Mouse (Mus musculus) midbrain, postnatal 0 days (tissue): ENCODE measurements around the gene Hk1. TPM values are rescaled to one million over a fixed set of nuclear protein-coding genes. Genes with fewer than 3 reads are reported as not detected.

ENCODE experiments used
- ATAC-seq: fragments of 200-750 bp; cut with Nextera tagmentation; 2 replicates; pipeline ENCODE4 v1.8.0; 2017; ENCODE audit warnings: moderate number of reproducible peaks, mild to moderate bottlenecking, moderate TSS enrichment, moderate library complexity; ENCODE audit not compliant: low FRiP score
- DNase-seq: peaks from one replicate; pipeline ENCODE4 v3.0.0-alpha.2; 2015; ENCODE audit warnings: low spot score
- H3K27ac ChIP-seq: fragments of 300-500 bp; sonication (generic); 2 replicates; pipeline ENCODE4 v1.5.1; 2014; ENCODE audit warnings: low read depth, mild to moderate bottlenecking, low read length, mixed read lengths
- H3K27me3 ChIP-seq: fragments of 300-500 bp; sonication (generic); 2 replicates; pipeline ENCODE4 v1.6.1; 2014; ENCODE audit warnings: low read length, control low read depth, mixed read lengths; ENCODE audit not compliant: insufficient read depth
- H3K36me3 ChIP-seq: fragments of 300-500 bp; sonication (generic); 2 replicates; pipeline ENCODE4 v1.6.1; 2014; ENCODE audit warnings: low read length, control low read depth, mixed read lengths; ENCODE audit not compliant: insufficient read depth
- H3K4me1 ChIP-seq: fragments of 300-500 bp; sonication (generic); 2 replicates; pipeline ENCODE4 v1.6.1; 2014; ENCODE audit warnings: mild to moderate bottlenecking, control low read depth, antibody characterized with exemption, low read length, mixed read lengths; ENCODE audit not compliant: insufficient read depth
- H3K4me2 ChIP-seq: fragments of 300-500 bp; sonication (generic); 2 replicates; pipeline ENCODE4 v1.6.1; 2014; ENCODE audit warnings: low read depth, mild to moderate bottlenecking, low read length, mixed read lengths; ENCODE audit not compliant: poor library complexity, severe bottlenecking
- H3K4me3 ChIP-seq: fragments of 300-500 bp; sonication (generic); 2 replicates; pipeline ENCODE4 v1.5.1; 2014; ENCODE audit warnings: low read depth, mild to moderate bottlenecking, low read length, moderate library complexity
- H3K9ac ChIP-seq: fragments of 300-500 bp; sonication (generic); replicated peaks from 2 replicates; pipeline ENCODE4 v1.6.1; 2014; ENCODE audit warnings: mild to moderate bottlenecking, low read length, moderate library complexity, mixed read lengths; ENCODE audit not compliant: poor library complexity, severe bottlenecking
- H3K9me3 ChIP-seq: fragments of 300-500 bp; sonication (generic); 2 replicates; pipeline ENCODE4 v1.6.1; 2016; ENCODE audit warnings: low read length, control low read depth
- CTCF ChIP-seq: IDR thresholded peaks from 2 replicates; pipeline ENCODE4 v1.5.1; 2016; ENCODE audit warnings: antibody characterized with exemption, mild to moderate bottlenecking
- WGBS: fragments of 180-500 bp; shearing (Covaris S2); extraction: QIAGEN DNeasy Blood & Tissue Kit; methylation state at CpG from one replicate; pipeline ENCODE4 v1.1.7; 2014; 5-methylcytosine and 5-hydroxymethylcytosine counted together
- polyA plus RNA-seq: library from polyadenylated mRNA; unstranded; fragments of >200 nt; fragmentation: Nextera tagmentation; extraction: Ambion mirVana; gene quantifications from 2 replicates; pipeline ENCODE4 v1.2.1, GENCODE M21; 2015
- total RNA-seq: library from RNA; depleted of rRNA; stranded (reverse); fragments of >200 nt; gene quantifications from 2 replicates; pipeline ENCODE4 v1.2.3, GENCODE M21; 2014

The Hk1 gene
- total and polyA plus RNA-seq, 2 experiments from 2014 or later = 103 to 157 TPM

DNA sequence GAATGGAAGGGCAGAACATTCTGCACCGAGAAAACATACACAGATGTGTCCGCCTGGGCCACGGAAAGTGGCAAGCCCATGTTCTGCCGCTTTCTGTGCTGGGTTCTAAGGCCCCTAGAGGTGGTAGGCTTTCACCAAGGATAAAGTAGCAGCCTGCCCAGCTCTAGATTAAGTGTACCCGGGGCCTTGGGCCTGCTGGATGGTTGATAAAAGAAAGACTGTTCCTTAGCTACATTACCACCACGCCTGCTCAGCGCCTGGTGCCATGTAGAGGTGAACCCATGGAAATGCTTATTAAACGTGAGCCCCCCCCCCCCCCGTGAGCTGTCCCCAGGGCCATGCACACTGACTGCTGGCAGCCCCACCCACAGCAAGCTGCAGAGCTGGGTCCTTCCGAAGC lies 142.5 kb downstream of the Hk1 start:
- no peak overlapping the region for H3K27ac ChIP-seq
- no peaks in the 10 kb centered on the region for H3K9me3 ChIP-seq
- no peaks in the 10 kb centered on the region for H3K36me3 ChIP-seq
- H3K27me3 ChIP-seq = no peaks in the 10 kb centered on the region
- no peaks in the 10 kb centered on the region for H3K4me1 ChIP-seq
- WGBS = 84% methylated on average over 10 of the region's 10 CpGs
- H3K4me2 ChIP-seq = no peak overlapping the region
- DNase-seq = no peak
- TF ChIP-seq CTCF = no peak
- H3K4me3 ChIP-seq = no peak overlapping the region
- no peak overlapping the region for H3K9ac ChIP-seq
- ATAC-seq = no peak

DNA sequence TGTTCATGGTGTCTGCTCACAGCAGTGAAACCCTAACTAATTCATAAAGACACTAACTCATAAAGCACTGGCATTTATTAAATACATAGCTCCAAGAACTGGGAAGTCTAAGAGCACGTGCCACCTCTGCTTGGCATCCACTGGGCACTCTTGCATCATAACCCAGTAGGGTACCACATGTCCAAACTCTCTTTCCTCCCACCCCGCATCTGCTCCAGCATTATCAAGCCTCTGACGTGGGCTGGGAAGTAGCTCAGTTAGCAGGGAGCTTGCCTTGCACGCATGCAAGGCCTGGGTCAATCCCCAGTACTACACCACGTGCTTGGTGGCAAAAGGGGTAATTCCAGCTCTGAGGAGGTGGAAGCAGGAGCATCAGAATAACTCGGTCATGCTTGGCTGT lies 143.5 kb downstream of the Hk1 start:
- no peak for ATAC-seq
- Histone ChIP-seq H3K9me3 (no peaks in the 10 kb centered on the region), H3K4me1 (no peaks in the 10 kb centered on the region), H3K27ac (no peak overlapping the region), H3K27me3 (no peaks in the 10 kb centered on the region), H3K36me3 (no peaks in the 10 kb centered on the region), H3K4me3 (no peak overlapping the region), H3K4me2 (no peak overlapping the region), H3K9ac (no peak overlapping the region)
- no peak for TF ChIP-seq CTCF
- no peak for DNase-seq
- WGBS = 82% methylated on average over 6 of the region's 6 CpGs

DNA sequence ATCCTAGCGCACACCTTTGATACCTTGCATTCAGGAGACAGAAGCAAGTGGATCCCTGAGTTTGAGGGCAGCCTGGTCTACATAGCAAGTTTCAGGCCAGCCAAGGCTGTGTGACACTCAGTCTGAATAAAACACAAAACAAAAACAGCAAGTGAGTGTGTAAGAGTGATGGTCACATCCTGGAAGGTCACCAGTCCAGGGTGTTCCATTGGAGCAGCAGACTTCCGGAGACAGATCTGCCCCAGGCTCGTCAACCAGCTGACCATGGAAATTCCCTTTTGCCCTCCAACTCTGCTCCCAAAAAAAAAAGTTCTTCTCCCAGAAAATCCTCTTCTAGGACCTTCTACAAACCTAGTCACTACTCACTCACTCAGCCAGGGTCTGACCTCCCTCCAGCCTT lies 147.9 kb downstream of the Hk1 start:
- H3K36me3 ChIP-seq = no peaks in the 10 kb centered on the region
- TF ChIP-seq CTCF = no peak
- no peak overlapping the region for H3K9ac ChIP-seq
- peaks cover 3% of the 10 kb centered on the region; the same call in 1 of the 2 replicates for H3K27me3 ChIP-seq
- H3K4me1 ChIP-seq = peaks cover 6% of the 10 kb centered on the region; the same call in 1 of the 2 replicates
- ATAC-seq (no peak), DNase-seq (no peak)
- H3K9me3 ChIP-seq = no peaks in the 10 kb centered on the region
- H3K4me2 ChIP-seq = no peak overlapping the region
- no peak overlapping the region for H3K27ac ChIP-seq
- H3K4me3 ChIP-seq = no peak overlapping the region
- WGBS = 86% methylated on average over 3 of the region's 3 CpGs

DNA sequence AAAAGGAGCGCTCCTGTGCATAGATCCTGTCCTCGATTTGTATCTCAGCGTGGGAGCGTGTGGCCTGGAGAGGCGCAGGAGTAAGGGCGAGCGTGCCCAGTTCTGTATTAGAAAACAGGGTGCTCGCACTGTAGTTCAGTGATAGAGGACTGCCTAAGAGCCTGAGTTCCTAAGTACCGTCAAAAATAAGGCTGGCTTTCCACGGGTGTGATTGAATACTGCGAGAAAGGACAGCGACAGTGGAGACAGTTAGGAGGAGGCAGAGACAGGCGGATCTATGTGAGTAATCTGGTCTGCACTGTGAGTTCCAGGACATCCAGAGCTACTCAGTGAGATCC lies 148.3 kb downstream of the Hk1 start:
- WGBS = 3% methylated on average over 13 of the region's 13 CpGs
- H3K4me2 ChIP-seq = peak overlapping the region; percentile 98
- no peaks in the 10 kb centered on the region for H3K36me3 ChIP-seq
- no peaks in the 10 kb centered on the region for H3K9me3 ChIP-seq
- DNase-seq = no peak
- H3K27me3 ChIP-seq = peaks cover 3% of the 10 kb centered on the region; the same call in 1 of the 2 replicates
- peak overlapping the region; percentile 51; the same call in 1 of the 2 replicates for H3K9ac ChIP-seq
- H3K4me1 ChIP-seq = peaks cover 6% of the 10 kb centered on the region; the same call in 1 of the 2 replicates
- H3K27ac ChIP-seq = no peak overlapping the region
- no peak for TF ChIP-seq CTCF
- H3K4me3 ChIP-seq = peak overlapping the region; percentile 69
- ATAC-seq = peak; percentile 25

DNA sequence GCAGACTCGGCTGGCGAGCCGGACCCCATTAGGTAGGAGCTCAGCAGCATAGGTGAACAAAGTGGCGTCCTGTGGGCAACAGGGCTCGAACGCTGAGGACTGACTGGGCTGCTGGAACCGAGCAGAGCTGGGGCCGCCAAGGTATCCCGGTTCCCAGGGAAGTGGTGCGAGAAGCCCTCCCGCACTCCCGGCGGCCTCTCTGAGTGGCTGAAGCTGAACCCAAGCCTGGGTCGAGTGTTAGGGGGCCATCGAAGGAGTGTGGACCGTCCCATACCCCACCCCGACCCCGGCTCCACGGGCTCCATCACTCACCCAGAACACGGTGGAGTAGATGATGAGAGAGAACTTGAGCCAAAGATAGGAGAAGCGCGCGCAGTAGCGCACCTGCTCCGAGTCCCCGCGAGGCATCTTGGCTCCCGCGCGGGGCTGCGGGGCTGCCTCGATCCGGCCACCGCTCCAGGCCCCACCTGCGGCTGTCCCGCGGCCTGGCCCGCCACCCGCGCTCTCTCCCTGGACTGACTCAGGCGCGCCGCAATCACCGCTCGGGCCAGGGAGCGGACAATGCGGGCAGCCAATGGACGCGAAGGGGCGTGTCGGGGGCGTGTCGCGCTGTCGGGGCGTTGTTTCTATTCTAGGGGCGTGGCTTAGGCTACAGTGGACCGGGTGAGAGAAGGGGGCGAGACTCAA lies 148.9 kb downstream of the Hk1 start, which contains the start of gene Tspan15:
Gene Tspan15, minus strand, starts transcription at position 544 of the 687 bp plus-strand sequence.
- DNase-seq (peak; percentile 86), ATAC-seq (peak; percentile 93)
- TF ChIP-seq CTCF = no peak
- H3K4me3 ChIP-seq = peak within 1 kb of the TSS; percentile 69
- H3K9me3 ChIP-seq = no peaks in the 10 kb centered on the region
- H3K36me3 ChIP-seq = no peaks in the 10 kb centered on the region
- peaks cover 6% of the 10 kb centered on the region; the same call in 1 of the 2 replicates for H3K4me1 ChIP-seq
- H3K4me2 ChIP-seq = peak within 1 kb of the TSS; percentile 98
- peak within 1 kb of the TSS; percentile 51 for H3K9ac ChIP-seq
- peaks cover 3% of the 10 kb centered on the region; the same call in 1 of the 2 replicates for H3K27me3 ChIP-seq
- under 1% methylated on average over 59 of the region's 59 CpGs for WGBS
- no peak within 1 kb of the TSS for H3K27ac ChIP-seq

DNA sequence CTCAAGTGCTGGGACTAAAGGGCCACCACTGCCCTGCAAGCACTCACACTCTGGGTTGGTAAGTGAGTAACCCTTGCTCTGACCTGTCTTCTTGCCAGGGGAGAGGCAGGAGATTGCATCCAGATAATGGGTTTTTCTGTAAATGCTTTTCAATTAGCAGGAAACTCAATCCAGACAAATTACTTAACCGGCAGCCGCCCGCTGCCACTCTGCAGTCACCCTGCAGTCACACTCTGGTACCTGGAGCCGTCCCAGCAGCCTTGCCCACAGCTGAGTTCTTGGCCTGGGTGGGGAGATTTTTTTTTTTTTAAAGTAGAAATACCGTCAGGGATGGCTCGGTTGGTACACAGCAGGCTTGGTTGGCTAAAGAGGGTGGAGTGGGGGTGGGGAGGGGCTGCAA lies 151.6 kb downstream of the Hk1 start:
- H3K4me3 ChIP-seq = no peak overlapping the region
- no peaks in the 10 kb centered on the region for H3K9me3 ChIP-seq
- DNase-seq (no peak), ATAC-seq (no peak)
- H3K9ac ChIP-seq = no peak overlapping the region
- WGBS = 72% methylated on average over 6 of the region's 6 CpGs
- H3K36me3 ChIP-seq = no peaks in the 10 kb centered on the region
- H3K27me3 ChIP-seq = peaks cover 3% of the 10 kb centered on the region; the same call in 1 of the 2 replicates
- no peak for TF ChIP-seq CTCF
- peaks cover 6% of the 10 kb centered on the region; the same call in 1 of the 2 replicates for H3K4me1 ChIP-seq
- H3K4me2 ChIP-seq = no peak overlapping the region
- H3K27ac ChIP-seq = no peak overlapping the region
